Mouse (Mus musculus) liver, adult (tissue): ENCODE results near the gene Ptbp3.

Source experiments
- GATA4 ChIP-seq: IDR thresholded peaks from 2 replicates; pipeline ENCODE4 v1.6.1; 2014; ENCODE audit warnings: mild to moderate bottlenecking, low read length; ENCODE audit not compliant: insufficient replicate concordance

Gene Ptbp3

DNA sequence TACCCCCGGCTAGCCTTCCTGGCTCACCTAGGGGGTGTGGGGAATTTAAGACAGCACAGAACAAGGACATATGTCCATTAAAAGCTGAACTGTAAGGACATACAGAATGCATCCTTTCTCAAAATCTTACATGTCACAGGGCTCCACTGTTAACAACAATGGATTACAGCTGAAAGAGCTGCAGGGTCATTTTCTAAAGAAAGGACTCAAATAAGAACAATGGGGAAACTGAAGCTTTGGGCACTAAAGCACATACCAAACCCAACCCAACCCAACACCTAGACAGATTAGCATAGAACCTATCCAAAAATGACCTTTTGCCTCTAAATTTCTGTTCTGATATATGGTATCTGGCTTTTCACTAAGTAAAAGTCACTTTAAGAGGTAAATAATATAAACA is 12.9 kb downstream of the Ptbp3 start:
- no peak for TF ChIP-seq GATA4

GRCm38 (mm10) chr4:59535624-59536023 is 13.5 kb downstream of the Ptbp3 start:
- TF ChIP-seq GATA4 = no peak

GRCm38 (mm10) chr4:59533268-59533667 is 15.9 kb downstream of the Ptbp3 start:
- TF ChIP-seq GATA4 = no peak

- TF ChIP-seq GATA4 = no peak
Observed at GRCm38 (mm10) chr4:59531172-59531571, 18.0 kb downstream of the Ptbp3 start.

- no peak for TF ChIP-seq GATA4
Observed at GRCm38 (mm10) chr4:59527470-59527869, 21.7 kb downstream of the Ptbp3 start.

DNA sequence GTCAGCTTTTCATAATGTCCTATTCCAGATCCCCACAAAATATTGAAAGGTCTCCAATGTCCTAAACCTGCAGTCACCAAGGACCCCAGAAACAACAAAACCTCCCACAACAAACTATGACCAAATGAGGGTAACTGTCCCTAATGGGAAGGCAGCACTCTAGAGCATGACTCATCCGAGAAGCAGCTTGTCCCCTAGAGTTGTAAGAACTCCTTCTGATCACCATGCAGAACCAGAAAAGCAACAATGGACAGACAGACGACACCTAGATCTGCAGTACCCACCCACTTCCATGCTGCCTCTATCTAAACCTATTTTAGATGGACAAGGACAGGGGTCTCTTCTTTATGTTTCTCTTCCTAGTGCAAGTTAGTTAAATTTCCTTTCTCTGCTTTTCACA is 22.4 kb downstream of the Ptbp3 start:
- TF ChIP-seq GATA4 = no peak

GRCm38 (mm10) chr4:59524875-59525274 is 24.3 kb downstream of the Ptbp3 start:
- no peak for TF ChIP-seq GATA4

DNA sequence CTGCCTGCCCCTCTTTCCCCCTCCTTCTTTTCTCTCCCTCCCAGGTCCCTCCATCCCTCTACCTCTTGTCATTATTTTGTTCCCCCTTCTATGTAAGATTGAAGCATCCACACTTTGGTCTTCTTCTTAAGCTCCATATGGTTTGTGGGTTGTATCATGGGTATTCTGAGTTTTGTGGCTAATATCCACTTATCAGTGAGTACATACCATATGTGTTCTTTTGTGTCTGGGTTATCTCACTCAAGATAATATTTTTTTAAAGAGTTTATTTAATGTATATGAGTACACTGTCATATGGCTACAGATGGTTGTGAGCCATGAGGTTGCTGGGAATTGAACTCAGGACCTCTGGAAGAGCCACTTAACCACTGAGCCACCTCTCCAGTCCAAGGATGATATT is 38.8 kb downstream of the Ptbp3 start:
- TF ChIP-seq GATA4 = no peak

DNA sequence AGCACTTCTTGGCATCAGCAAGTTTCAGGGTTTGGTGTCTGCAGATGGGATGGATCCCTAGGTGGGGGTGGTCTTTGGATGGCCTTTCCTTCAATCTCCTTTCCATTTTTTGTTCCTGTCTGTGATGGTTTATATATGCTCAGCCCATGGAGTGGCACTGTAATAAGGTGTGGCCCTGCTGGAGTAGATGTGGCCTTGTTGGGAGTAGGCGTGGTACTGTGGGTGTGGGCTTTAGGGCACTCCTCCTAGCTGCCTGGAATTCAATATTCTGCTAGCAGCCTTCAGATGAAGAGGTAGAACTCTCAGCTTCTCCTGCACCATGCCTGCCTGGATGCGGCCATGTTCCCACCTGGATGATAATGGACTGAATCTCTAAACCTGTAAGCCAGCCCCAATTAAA is 39.6 kb downstream of the Ptbp3 start:
- no peak for TF ChIP-seq GATA4

GRCm38 (mm10) chr4:59507766-59508165 is 41.4 kb downstream of the Ptbp3 start:
- TF ChIP-seq GATA4 = no peak

- no peak for TF ChIP-seq GATA4
Observed at GRCm38 (mm10) chr4:59506704-59507103, 42.5 kb downstream of the Ptbp3 start.

GRCm38 (mm10) chr4:59505481-59505880 is 43.7 kb downstream of the Ptbp3 start:
- TF ChIP-seq GATA4 = no peak

GRCm38 (mm10) chr4:59491097-59491496 is 58.1 kb downstream of the Ptbp3 start:
- no peak for TF ChIP-seq GATA4

DNA sequence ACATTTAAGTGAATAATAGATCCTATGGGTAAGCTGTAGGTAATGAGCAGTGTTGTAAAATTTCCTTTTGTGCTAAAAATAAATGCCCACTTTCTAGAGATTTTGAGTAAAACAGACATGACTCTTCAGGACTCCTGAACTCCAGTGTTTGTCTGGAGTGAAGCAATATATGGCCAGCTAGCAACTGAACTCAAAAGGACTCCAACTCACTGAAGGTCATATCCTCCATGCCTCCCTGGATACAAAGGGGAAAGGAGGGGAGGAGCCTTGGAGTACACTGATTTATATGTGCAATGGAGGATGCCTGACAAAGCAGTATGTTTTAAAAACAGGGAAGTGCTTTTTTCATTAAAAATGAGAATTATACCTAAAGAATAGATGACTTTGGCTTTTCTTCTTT is 77.9 kb downstream of the Ptbp3 start:
- TF ChIP-seq GATA4 = no peak

DNA sequence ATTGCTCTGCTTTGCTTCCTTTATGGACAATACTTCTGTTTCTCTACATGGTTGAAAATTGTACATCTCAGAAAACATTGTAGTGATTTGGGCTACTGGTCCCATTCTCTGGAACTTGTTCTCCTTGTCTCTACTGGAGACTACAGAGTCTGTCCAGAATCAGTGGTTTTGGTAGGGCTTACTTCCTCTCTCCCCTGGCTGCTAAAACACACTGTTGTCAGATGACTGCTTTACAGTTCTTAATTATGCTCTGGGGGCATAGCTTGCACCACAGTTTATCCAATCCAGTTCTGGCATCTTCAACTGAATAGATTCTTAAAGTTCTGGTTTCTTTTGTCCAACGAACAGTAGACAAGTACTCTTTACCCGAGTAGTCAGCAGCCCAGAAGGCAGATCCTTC is 83.7 kb downstream of the Ptbp3 start:
- no peak for TF ChIP-seq GATA4

GRCm38 (mm10) chr4:59464661-59465060 is 84.5 kb downstream of the Ptbp3 start:
- peak; percentile 42; the same call in 1 of the 2 replicates for TF ChIP-seq GATA4

DNA sequence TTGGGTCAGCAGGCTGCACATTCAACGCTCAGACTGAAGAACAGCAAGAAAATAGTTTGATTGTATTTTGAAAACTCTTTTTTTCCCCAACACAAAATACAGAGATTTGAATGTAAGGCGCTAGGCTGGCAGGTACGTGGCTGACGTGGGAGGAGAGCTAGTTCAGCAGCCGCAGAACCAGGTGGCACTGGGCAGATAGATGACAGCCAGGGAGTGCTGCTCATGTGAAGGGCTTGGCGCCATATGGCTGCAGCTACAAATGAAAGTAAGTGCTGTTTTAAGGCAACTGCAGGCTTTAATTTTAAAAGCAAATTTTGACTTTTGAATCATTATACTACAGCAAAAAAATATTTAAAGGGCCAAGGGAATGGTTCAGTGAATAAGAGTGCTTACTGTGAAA is 86.7 kb downstream of the Ptbp3 start:
- no peak for TF ChIP-seq GATA4
